Mouse (Mus musculus) frontal cortex, postnatal 25 days (tissue): Measurements from ENCODE around the gene Atp2a2.

Experiments used
- DNase-seq, 2 experiments: peaks; one replicate each; pipeline ENCODE4 v3.0.0; 2022; ENCODE audit warnings: low spot score in 2 of 2

The Atp2a2 gene

GRCm38 (mm10) chr5:122409692-122410645, 92.1 kb downstream of the Atp2a2 start:
- DNase-seq: no peak

- no peak for DNase-seq
These were observed 96.5 kb downstream of the Atp2a2 start for GRCm38 (mm10) chr5:122405537-122405936.
